ENCODE assay signal across 22 mouse cellular contexts in genomic region chr12:40826491-40826890, GRCm38 (mm10).
DNase-seq lines count a peak whose midpoint lies in the region; ATAC-seq and TF ChIP-seq lines count a peak whose summit lies in the region.
"Had no signal": no experiment of that assay in that cellular context is flagged by ENCODE, and none has a peak within 500 bp of the region (broad histone marks: within the 10 kb centered on the region; RNA-seq: fewer than 3 reads in every experiment).

No protein-coding gene starts in this region.

- H3K4me3 ChIP-seq in kidney, embryonic 16.5 days (ENCODE audit: low read length): no peak overlapping the region
- H3K4me3 ChIP-seq in kidney, embryonic 14.5 days (ENCODE audit: low read length): no peak overlapping the region
- H3K4me3 ChIP-seq in lung, embryonic 14.5 days (ENCODE audit: low read depth, low read length): no peak overlapping the region
- H3K4me3 ChIP-seq: forebrain, embryonic 12.5 days; intestine, embryonic 15.5 days; left cerebral cortex, adult 2 months; midbrain, embryonic 12.5 days; neural tube, embryonic 13.5 days had no signal

- 0 out of 2 replicates have a peak, but pooled peaks cover 6% of the 10 kb centered on the region for H3K36me3 ChIP-seq in kidney, embryonic 16.5 days (ENCODE audit: insufficient read depth, low read length)
- H3K36me3 ChIP-seq in kidney, embryonic 14.5 days (ENCODE audit: control insufficient read depth, insufficient read depth, low read length): no peaks in the 10 kb centered on the region
- peaks cover 6% of the 10 kb centered on the region; the same call in 1 of the 2 replicates for H3K36me3 ChIP-seq in lung, embryonic 14.5 days (ENCODE audit: insufficient read depth)
- H3K36me3 ChIP-seq: intestine, embryonic 15.5 days had no signal

- peak; percentile 75 for DNase-seq in kidney, postnatal 10 days
- DNase-seq in lung, embryonic 14.5 days: peak; percentile 92
- DNase-seq in lung, postnatal 36 days: peak; percentile 82
- no peak for DNase-seq in adrenal gland, postnatal 10 days
- DNase-seq: adrenal gland, postnatal 25 days; cerebellum, adult 18-20 months; cerebellum, postnatal 25 days; heart, adult 18-20 months; heart, postnatal 36 days; left cerebral cortex, postnatal 4 days; right cerebral cortex, adult 18-20 months; thymus, postnatal 14 days had no signal

- TF ChIP-seq CTCF in lung, embryonic 14.5 days (IDR thresholded peaks at IDR 0.05; ENCODE audit: low read depth): no peak

- H3K4me2 ChIP-seq in kidney, embryonic 16.5 days (replicated peaks; ENCODE audit: low read depth, low read length): no peak overlapping the region
- no peak overlapping the region for H3K4me2 ChIP-seq in kidney, embryonic 14.5 days (replicated peaks; ENCODE audit: low read depth, low read length)
- H3K4me2 ChIP-seq in lung, embryonic 14.5 days: no peak overlapping the region
- H3K4me2 ChIP-seq: forebrain, embryonic 12.5 days; hindbrain, embryonic 14.5 days; intestine, embryonic 15.5 days; midbrain, embryonic 12.5 days; neural tube, embryonic 13.5 days had no signal

- peak; percentile 32; the same call in 1 of the 2 replicates for ATAC-seq in kidney, embryonic 16.5 days (ENCODE audit: low FRiP score, low TSS enrichment)
- ATAC-seq in kidney, embryonic 14.5 days (ENCODE audit: low FRiP score, low TSS enrichment): no peak
- ATAC-seq in lung, embryonic 14.5 days (ENCODE audit: insufficient read depth): peak; percentile 91
- ATAC-seq in frontal cortex, adult (ENCODE audit: low TSS enrichment): no peak
- ATAC-seq: intestine, embryonic 15.5 days had no signal

- no peaks in the 10 kb centered on the region for H3K4me1 ChIP-seq in kidney, embryonic 16.5 days (ENCODE audit: insufficient read depth, low read length)
- H3K4me1 ChIP-seq in kidney, embryonic 14.5 days (ENCODE audit: control insufficient read depth, insufficient read depth, low read length): no peaks in the 10 kb centered on the region
- H3K4me1 ChIP-seq in lung, embryonic 14.5 days (ENCODE audit: insufficient read depth): peaks cover 11% of the 10 kb centered on the region
- H3K4me1 ChIP-seq: forebrain, embryonic 12.5 days; intestine, embryonic 15.5 days; midbrain, embryonic 12.5 days; neural tube, embryonic 13.5 days had no signal

- no peaks in the 10 kb centered on the region for H3K27me3 ChIP-seq in kidney, embryonic 16.5 days (ENCODE audit: insufficient read depth, low read length)
- H3K27me3 ChIP-seq in kidney, embryonic 14.5 days (ENCODE audit: control insufficient read depth, insufficient read depth, low read length): no peaks in the 10 kb centered on the region
- no peaks in the 10 kb centered on the region for H3K27me3 ChIP-seq in lung, embryonic 14.5 days (ENCODE audit: insufficient read depth, low read length)
- H3K27me3 ChIP-seq: forebrain, embryonic 12.5 days; intestine, embryonic 15.5 days; midbrain, embryonic 12.5 days; neural tube, embryonic 13.5 days had no signal

- 25% methylated on average over 3 of the region's 3 CpGs for WGBS in kidney, embryonic 16.5 days
- 18% methylated on average over 3 of the region's 3 CpGs for WGBS in kidney, embryonic 14.5 days
- WGBS in lung, embryonic 14.5 days: 16% methylated on average over 3 of the region's 3 CpGs

- H3K27ac ChIP-seq in kidney, embryonic 16.5 days (ENCODE audit: low read length): no peak overlapping the region
- H3K27ac ChIP-seq in kidney, embryonic 14.5 days (ENCODE audit: low read depth, low read length): no peak overlapping the region
- H3K27ac ChIP-seq in lung, embryonic 14.5 days (ENCODE audit: low read depth): no peak overlapping the region
- H3K27ac ChIP-seq: forebrain, embryonic 12.5 days; hindbrain, embryonic 14.5 days; intestine, embryonic 15.5 days; left cerebral cortex, adult 2 months; macrophage; midbrain, embryonic 12.5 days; neural tube, embryonic 13.5 days had no signal

- H3K9ac ChIP-seq in kidney, embryonic 16.5 days (replicated peaks; ENCODE audit: low read length): no peak overlapping the region
- H3K9ac ChIP-seq in kidney, embryonic 14.5 days (ENCODE audit: low read depth, low read length): no peak overlapping the region
- no peak overlapping the region for H3K9ac ChIP-seq in lung, embryonic 14.5 days
- H3K9ac ChIP-seq: forebrain, embryonic 12.5 days; hindbrain, embryonic 14.5 days; intestine, embryonic 15.5 days; midbrain, embryonic 12.5 days; neural tube, embryonic 13.5 days had no signal

- H3K9me3 ChIP-seq in kidney, embryonic 16.5 days (ENCODE audit: low read length): no peaks in the 10 kb centered on the region
- no peaks in the 10 kb centered on the region for H3K9me3 ChIP-seq in kidney, embryonic 14.5 days (ENCODE audit: control insufficient read depth, low read length)
- H3K9me3 ChIP-seq in lung, embryonic 14.5 days (ENCODE audit: low read depth, low read length): no peaks in the 10 kb centered on the region
- H3K9me3 ChIP-seq: forebrain, embryonic 12.5 days; intestine, embryonic 15.5 days; midbrain, embryonic 12.5 days; neural tube, embryonic 13.5 days had no signal

Comparison
In these comparisons a context has a peak if more than half of its experiments do, and no peak if none do; other contexts are left out.
1. ATAC-seq: peak in kidney, embryonic 16.5 days (single experiment) and lung, embryonic 14.5 days (single experiment); none in kidney, embryonic 14.5 days (single experiment) and frontal cortex, adult (single experiment).